Mouse (Mus musculus) liver, embryonic 12.5 days (tissue): ENCODE data around the gene Glyctk. TPM values are rescaled to one million over a fixed set of nuclear protein-coding genes. Genes with fewer than 3 reads are reported as not detected.
A peak's percentile ranks its signal among the peaks of the same experiment; 100 is the strongest.

Experiments used
- ATAC-seq: fragments of 200-750 bp; cut with Nextera tagmentation; 2 replicates; pipeline ENCODE4 v1.8.0; 2017; ENCODE audit warnings: moderate number of reproducible peaks, mild to moderate bottlenecking, moderate library complexity
- H3K27ac ChIP-seq: fragments of 300-500 bp; sonication (generic); 2 replicates; pipeline ENCODE4 v1.5.1; 2016; ENCODE audit warnings: mild to moderate bottlenecking
- H3K27me3 ChIP-seq: fragments of 300-500 bp; sonication (generic); replicated peaks from 2 replicates; pipeline ENCODE4 v1.6.1; 2016; ENCODE audit warnings: mild to moderate bottlenecking, moderate library complexity
- H3K36me3 ChIP-seq: fragments of 300-500 bp; sonication (generic); 2 replicates; pipeline ENCODE4 v1.6.1; 2016; ENCODE audit warnings: mild to moderate bottlenecking, moderate library complexity
- H3K4me1 ChIP-seq: fragments of 300-500 bp; sonication (generic); 2 replicates; pipeline ENCODE4 v1.6.1; 2016
- H3K4me2 ChIP-seq: fragments of 300-500 bp; sonication (generic); 2 replicates; pipeline ENCODE4 v1.6.1; 2016; ENCODE audit warnings: mild to moderate bottlenecking, moderate library complexity
- H3K4me3 ChIP-seq: fragments of 300-500 bp; sonication (generic); 2 replicates; pipeline ENCODE4 v1.5.1; 2016; ENCODE audit warnings: mild to moderate bottlenecking, moderate library complexity
- H3K9ac ChIP-seq: fragments of 300-500 bp; sonication (generic); 2 replicates; pipeline ENCODE4 v1.6.1; 2016; ENCODE audit warnings: mild to moderate bottlenecking, moderate library complexity
- H3K9me3 ChIP-seq: fragments of 300-500 bp; sonication (generic); replicated peaks from 2 replicates; pipeline ENCODE4 v1.6.1; 2016; ENCODE audit warnings: mild to moderate bottlenecking, moderate library complexity
- WGBS: fragments of 180-500 bp; shearing (Covaris S2); methylation state at CpG from one replicate; pipeline ENCODE4 v1.1.7; 2016; ENCODE audit not compliant: insufficient replicate concordance; 5-methylcytosine and 5-hydroxymethylcytosine counted together
- polyA plus RNA-seq: library from polyadenylated mRNA; unstranded; fragments of >200 nt; fragmentation: Nextera tagmentation; extraction: Ambion mirVana; gene quantifications from 2 replicates; pipeline ENCODE4 v1.2.1, GENCODE M21; 2016

Gene Glyctk
- polyA plus RNA-seq, 1 experiment from 2014 or later = 15.7 TPM

GRCm38 (mm10) chr9:106195693-106196092 lies 37.8 kb upstream of the Glyctk start:
- Histone ChIP-seq H3K27ac (no peak overlapping the region), H3K27me3 (no peaks in the 10 kb centered on the region), H3K4me1 (peaks cover 28% of the 10 kb centered on the region), H3K36me3 (peaks cover 59% of the 10 kb centered on the region), H3K4me2 (no peak overlapping the region), H3K4me3 (no peak overlapping the region), H3K9me3 (no peaks in the 10 kb centered on the region), H3K9ac (no peak overlapping the region)
- ATAC-seq = no peak
- 82% methylated on average over 8 of the region's 8 CpGs for WGBS

- WGBS = 82% methylated on average over 8 of the region's 8 CpGs
- no peak overlapping the region for H3K27ac ChIP-seq
- H3K27me3 ChIP-seq = no peaks in the 10 kb centered on the region
- H3K9me3 ChIP-seq = no peaks in the 10 kb centered on the region
- no peak overlapping the region for H3K9ac ChIP-seq
- H3K4me3 ChIP-seq = no peak overlapping the region
- peaks cover 16% of the 10 kb centered on the region for H3K4me1 ChIP-seq
- H3K36me3 ChIP-seq = peaks cover 74% of the 10 kb centered on the region
- no peak overlapping the region for H3K4me2 ChIP-seq
- no peak for ATAC-seq
These were observed 36.2 kb upstream of the Glyctk start for GRCm38 (mm10) chr9:106193930-106194807.

- H3K4me1 ChIP-seq = peaks cover 4% of the 10 kb centered on the region
- no peak overlapping the region for H3K4me3 ChIP-seq
- no peak overlapping the region for H3K9ac ChIP-seq
- no peak; the same call in 1 of the 2 replicates for ATAC-seq
- no peaks in the 10 kb centered on the region for H3K9me3 ChIP-seq
- no peak overlapping the region for H3K4me2 ChIP-seq
- WGBS = 28% methylated on average over 1 of the region's 1 CpGs
- H3K36me3 ChIP-seq = peaks cover 86% of the 10 kb centered on the region
- H3K27me3 ChIP-seq = no peaks in the 10 kb centered on the region
- H3K27ac ChIP-seq = peak overlapping the region; percentile 30; the same call in 1 of the 2 replicates
These were observed 35.1 kb upstream of the Glyctk start for GRCm38 (mm10) chr9:106192998-106193397.

- Histone ChIP-seq H3K4me1 (no peaks in the 10 kb centered on the region), H3K9ac (no peak overlapping the region), H3K27me3 (no peaks in the 10 kb centered on the region), H3K9me3 (no peaks in the 10 kb centered on the region), H3K4me2 (no peak overlapping the region), H3K36me3 (peaks cover 92% of the 10 kb centered on the region), H3K4me3 (no peak overlapping the region), H3K27ac (no peak overlapping the region)
- 89% methylated on average over 8 of the region's 8 CpGs for WGBS
- ATAC-seq = no peak
These were observed 34.1 kb upstream of the Glyctk start for GRCm38 (mm10) chr9:106192024-106192423.

GRCm38 (mm10) chr9:106191355-106191754 lies 33.4 kb upstream of the Glyctk start:
- Histone ChIP-seq H3K27me3 (no peaks in the 10 kb centered on the region), H3K36me3 (peaks cover 93% of the 10 kb centered on the region), H3K27ac (no peak overlapping the region), H3K9me3 (no peaks in the 10 kb centered on the region), H3K4me2 (no peak overlapping the region), H3K4me3 (no peak overlapping the region), H3K9ac (no peak overlapping the region), H3K4me1 (no peaks in the 10 kb centered on the region)
- 95% methylated on average over 1 of the region's 1 CpGs for WGBS
- ATAC-seq = no peak

- Histone ChIP-seq H3K9ac (no peak overlapping the region), H3K9me3 (no peaks in the 10 kb centered on the region), H3K27me3 (no peaks in the 10 kb centered on the region), H3K27ac (no peak overlapping the region), H3K36me3 (peaks cover 100% of the 10 kb centered on the region), H3K4me2 (no peak overlapping the region), H3K4me3 (no peak overlapping the region), H3K4me1 (no peaks in the 10 kb centered on the region)
- WGBS = 89% methylated on average over 5 of the region's 5 CpGs
- no peak for ATAC-seq
These were observed 26.1 kb upstream of the Glyctk start for GRCm38 (mm10) chr9:106183996-106184395.

- Histone ChIP-seq H3K4me1 (no peaks in the 10 kb centered on the region), H3K27ac (no peak overlapping the region), H3K9me3 (no peaks in the 10 kb centered on the region), H3K9ac (no peak overlapping the region), H3K4me2 (no peak overlapping the region), H3K27me3 (no peaks in the 10 kb centered on the region), H3K4me3 (no peak overlapping the region), H3K36me3 (peaks cover 100% of the 10 kb centered on the region)
- WGBS = 82% methylated on average over 4 of the region's 4 CpGs
- no peak for ATAC-seq
These were observed 24.2 kb upstream of the Glyctk start for GRCm38 (mm10) chr9:106182146-106182545.

GRCm38 (mm10) chr9:106179964-106180363 lies 22.0 kb upstream of the Glyctk start:
- no peaks in the 10 kb centered on the region for H3K27me3 ChIP-seq
- H3K4me3 ChIP-seq = no peak overlapping the region
- peaks cover 98% of the 10 kb centered on the region for H3K36me3 ChIP-seq
- WGBS = 87% methylated on average over 3 of the region's 3 CpGs
- H3K4me2 ChIP-seq = no peak overlapping the region
- peaks cover 9% of the 10 kb centered on the region for H3K4me1 ChIP-seq
- no peak for ATAC-seq
- no peaks in the 10 kb centered on the region for H3K9me3 ChIP-seq
- no peak overlapping the region for H3K9ac ChIP-seq
- H3K27ac ChIP-seq = no peak overlapping the region

- H3K4me2 ChIP-seq = no peak overlapping the region
- H3K27me3 ChIP-seq = no peaks in the 10 kb centered on the region
- 83% methylated on average over 2 of the region's 2 CpGs for WGBS
- peaks cover 96% of the 10 kb centered on the region for H3K36me3 ChIP-seq
- no peak overlapping the region for H3K4me3 ChIP-seq
- H3K27ac ChIP-seq = no peak overlapping the region
- H3K4me1 ChIP-seq = peaks cover 14% of the 10 kb centered on the region
- no peak overlapping the region for H3K9ac ChIP-seq
- H3K9me3 ChIP-seq = no peaks in the 10 kb centered on the region
- ATAC-seq = no peak
These were observed 21.5 kb upstream of the Glyctk start for GRCm38 (mm10) chr9:106179454-106179853.

GRCm38 (mm10) chr9:106177799-106178198 lies 19.9 kb upstream of the Glyctk start:
- H3K4me1 ChIP-seq = peaks cover 30% of the 10 kb centered on the region
- 93% methylated on average over 6 of the region's 6 CpGs for WGBS
- no peak for ATAC-seq
- no peak overlapping the region for H3K4me3 ChIP-seq
- H3K9ac ChIP-seq = no peak overlapping the region
- H3K36me3 ChIP-seq = peaks cover 91% of the 10 kb centered on the region
- no peaks in the 10 kb centered on the region for H3K9me3 ChIP-seq
- H3K27ac ChIP-seq = no peak overlapping the region
- H3K4me2 ChIP-seq = no peak overlapping the region
- H3K27me3 ChIP-seq = no peaks in the 10 kb centered on the region

GRCm38 (mm10) chr9:106176769-106177168 lies 18.8 kb upstream of the Glyctk start:
- peaks cover 37% of the 10 kb centered on the region for H3K4me1 ChIP-seq
- H3K9ac ChIP-seq = no peak overlapping the region
- no peak overlapping the region for H3K4me3 ChIP-seq
- no peaks in the 10 kb centered on the region for H3K9me3 ChIP-seq
- H3K27me3 ChIP-seq = no peaks in the 10 kb centered on the region
- WGBS = 83% methylated on average over 5 of the region's 5 CpGs
- H3K27ac ChIP-seq = no peak overlapping the region
- H3K36me3 ChIP-seq = peaks cover 81% of the 10 kb centered on the region
- H3K4me2 ChIP-seq = no peak overlapping the region
- no peak for ATAC-seq

- no peak overlapping the region for H3K27ac ChIP-seq
- WGBS = 58% methylated on average over 3 of the region's 3 CpGs
- peaks cover 70% of the 10 kb centered on the region for H3K36me3 ChIP-seq
- H3K4me3 ChIP-seq = no peak overlapping the region
- ATAC-seq = no peak
- no peaks in the 10 kb centered on the region for H3K27me3 ChIP-seq
- peaks cover 37% of the 10 kb centered on the region for H3K4me1 ChIP-seq
- H3K4me2 ChIP-seq = 0 out of 2 replicates have a peak overlapping the region, but pooled peaks have one; percentile 6
- no peaks in the 10 kb centered on the region for H3K9me3 ChIP-seq
- no peak overlapping the region; the same call in 1 of the 2 replicates for H3K9ac ChIP-seq
These were observed 17.7 kb upstream of the Glyctk start for GRCm38 (mm10) chr9:106175552-106176200.
